Mouse (Mus musculus) midbrain, embryonic 14.5 days (tissue): ENCODE measurements around the gene Bpi. TPM values are rescaled to one million over a fixed set of nuclear protein-coding genes. Genes with fewer than 3 reads are reported as not detected.
A peak's percentile ranks its signal among the peaks of the same experiment; 100 is the strongest.

Source experiments
- ATAC-seq: fragments of 200-750 bp; cut with Nextera tagmentation; 2 replicates; pipeline ENCODE4 v1.8.0; 2017; ENCODE audit warnings: moderate number of reproducible peaks, moderate library complexity; ENCODE audit not compliant: low FRiP score, low TSS enrichment
- DNase-seq: peaks from one replicate; pipeline ENCODE4 v3.0.0-alpha.2; 2015
- H3K27ac ChIP-seq: fragments of 300-500 bp; sonication (generic); replicated peaks from 2 replicates; pipeline ENCODE4 v1.5.1; 2014; ENCODE audit warnings: mild to moderate bottlenecking, low read depth, low read length, moderate library complexity
- H3K27me3 ChIP-seq: fragments of 300-500 bp; sonication (generic); 2 replicates; pipeline ENCODE4 v1.6.1; 2014; ENCODE audit warnings: low read length, control low read depth, mixed read lengths; ENCODE audit not compliant: control insufficient read depth, insufficient read depth
- H3K36me3 ChIP-seq: fragments of 300-500 bp; sonication (generic); 2 replicates; pipeline ENCODE4 v1.6.1; 2014; ENCODE audit warnings: low read length, control low read depth; ENCODE audit not compliant: control insufficient read depth, insufficient read depth
- H3K4me1 ChIP-seq: fragments of 300-500 bp; sonication (generic); 2 replicates; pipeline ENCODE4 v1.6.1; 2014; ENCODE audit warnings: mild to moderate bottlenecking, antibody characterized with exemption, low read length, control low read depth; ENCODE audit not compliant: control insufficient read depth, insufficient read depth
- H3K4me2 ChIP-seq: fragments of 300-500 bp; sonication (generic); 2 replicates; pipeline ENCODE4 v1.6.1; 2014; ENCODE audit warnings: mild to moderate bottlenecking, low read length, moderate library complexity
- H3K4me3 ChIP-seq: fragments of 300-500 bp; sonication (generic); replicated peaks from 2 replicates; pipeline ENCODE4 v1.5.1; 2014; ENCODE audit warnings: low read depth, low read length
- H3K9ac ChIP-seq: fragments of 300-500 bp; sonication (generic); replicated peaks from 2 replicates; pipeline ENCODE4 v1.6.1; 2014; ENCODE audit warnings: mild to moderate bottlenecking, low read length, moderate library complexity
- H3K9me3 ChIP-seq: fragments of 300-500 bp; sonication (generic); 2 replicates; pipeline ENCODE4 v1.6.1; 2016; ENCODE audit warnings: low read length, control low read depth, mixed read lengths; ENCODE audit not compliant: control insufficient read depth
- WGBS: fragments of 180-500 bp; shearing (Covaris S2); extraction: QIAGEN DNeasy Blood & Tissue Kit; methylation state at CpG from one replicate; pipeline ENCODE4 v1.1.7; 2014; 5-methylcytosine and 5-hydroxymethylcytosine counted together
- polyA plus RNA-seq: library from polyadenylated mRNA; unstranded; fragments of >200 nt; fragmentation: Nextera tagmentation; extraction: Ambion mirVana; gene quantifications from 2 replicates; pipeline ENCODE4 v1.2.1, GENCODE M21; 2014

The Bpi gene
- polyA plus RNA-seq, 1 experiment from 2014 or later, result not detected

DNA sequence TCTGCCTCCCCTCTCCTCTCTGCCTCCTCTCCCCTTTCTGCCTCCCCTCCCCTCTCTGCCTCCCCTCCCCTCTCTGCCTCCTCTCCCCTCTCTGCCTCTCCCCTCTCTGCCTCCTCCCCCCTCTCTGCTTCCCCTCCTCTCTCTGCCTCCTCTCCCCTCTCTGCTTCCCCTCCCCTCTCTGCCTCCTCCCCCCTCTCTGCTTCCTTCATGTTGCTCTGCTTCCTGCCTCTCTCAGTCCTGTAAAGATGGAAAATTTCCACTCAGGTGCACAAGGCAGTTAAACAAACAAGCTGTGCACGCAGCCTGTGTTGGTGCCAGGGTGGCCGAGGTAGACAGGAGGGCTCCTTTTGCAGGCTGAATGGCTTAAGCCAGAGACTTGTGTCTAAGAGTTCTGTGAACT lies 15.8 kb downstream of the Bpi start:
- no peak for ATAC-seq

DNA sequence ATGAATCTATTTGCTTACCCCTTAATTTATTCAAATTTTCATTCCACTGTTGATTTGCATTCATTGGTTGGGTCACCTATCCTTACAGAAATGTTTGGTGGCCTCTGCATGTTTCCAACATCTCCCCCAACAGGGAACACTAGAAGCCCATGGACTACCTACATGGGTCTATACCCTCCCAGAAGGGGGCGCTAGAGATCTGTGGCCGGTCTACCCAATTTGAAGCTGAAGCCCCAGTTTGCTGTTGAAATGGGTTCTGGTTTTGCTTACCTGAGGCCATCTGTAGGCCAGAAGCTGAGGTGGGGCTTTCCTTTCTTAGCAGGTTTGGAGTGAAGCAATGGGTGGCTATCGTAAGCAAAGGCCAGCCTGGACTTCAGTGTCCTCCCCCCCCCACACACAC lies 17.5 kb downstream of the Bpi start:
- Histone ChIP-seq H3K4me2 (no peak overlapping the region), H3K9ac (no peak overlapping the region), H3K4me3 (no peak overlapping the region), H3K9me3 (no peaks in the 10 kb centered on the region), H3K27ac (no peak overlapping the region), H3K36me3 (no peaks in the 10 kb centered on the region), H3K4me1 (no peaks in the 10 kb centered on the region), H3K27me3 (no peaks in the 10 kb centered on the region)
- 90% methylated on average over 3 of the region's 3 CpGs for WGBS
- ATAC-seq (no peak), DNase-seq (no peak)

More for the DNA sequence above, 15.8 kb downstream of the Bpi start:
- Histone ChIP-seq H3K4me1 (no peaks in the 10 kb centered on the region), H3K27ac (no peak overlapping the region), H3K9ac (no peak overlapping the region), H3K9me3 (no peaks in the 10 kb centered on the region), H3K4me2 (no peak overlapping the region), H3K36me3 (no peaks in the 10 kb centered on the region), H3K4me3 (no peak overlapping the region), H3K27me3 (no peaks in the 10 kb centered on the region)
- DNase-seq, result peak; percentile 33
- WGBS, result 29% methylated on average over 2 of the region's 2 CpGs

DNA sequence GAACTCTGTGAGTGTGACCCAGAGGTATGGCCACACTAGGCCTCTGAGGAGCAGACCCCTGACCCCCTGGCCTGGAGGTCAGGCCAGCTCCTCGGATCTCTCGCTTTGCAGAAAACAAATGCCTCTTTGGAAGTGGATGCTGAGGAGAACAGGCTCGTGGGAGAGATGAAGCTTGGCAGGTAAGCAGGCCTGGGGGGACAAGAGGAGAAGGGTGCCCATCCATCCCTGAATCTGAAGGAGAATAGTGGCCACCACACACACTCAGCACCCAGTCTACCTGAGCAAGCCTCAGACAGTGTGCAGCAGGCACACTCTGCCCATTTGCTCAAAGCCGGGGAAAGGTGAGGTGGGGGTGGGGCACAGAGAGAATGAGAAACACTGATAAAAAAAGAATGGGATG lies 17.9 kb downstream of the Bpi start:
- Histone ChIP-seq H3K27me3 (no peaks in the 10 kb centered on the region), H3K9me3 (no peaks in the 10 kb centered on the region), H3K4me2 (no peak overlapping the region), H3K4me1 (no peaks in the 10 kb centered on the region), H3K4me3 (no peak overlapping the region), H3K9ac (no peak overlapping the region), H3K36me3 (no peaks in the 10 kb centered on the region), H3K27ac (no peak overlapping the region)
- 78% methylated on average over 4 of the region's 4 CpGs for WGBS
- ATAC-seq (no peak), DNase-seq (no peak)

DNA sequence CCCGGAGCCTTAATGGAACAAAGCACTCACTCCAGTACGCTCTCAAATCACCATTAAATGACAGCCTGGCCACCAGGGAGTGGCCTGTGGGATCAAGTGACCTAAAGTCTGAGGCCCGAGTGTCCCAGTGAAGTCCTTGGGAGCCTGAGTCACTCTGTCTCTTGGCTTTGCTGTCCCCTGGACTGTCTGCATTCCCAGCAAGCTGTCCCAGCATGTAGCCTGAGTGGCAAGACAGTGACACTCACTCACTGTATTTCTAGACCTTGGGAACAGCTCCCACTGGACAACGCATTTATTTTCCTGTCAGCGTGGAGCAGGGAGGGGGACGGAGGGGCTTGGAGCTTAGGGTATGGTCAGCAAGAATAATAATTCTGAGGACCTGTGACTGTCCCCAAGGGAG lies 18.6 kb downstream of the Bpi start:
- H3K9ac ChIP-seq, result no peak overlapping the region
- H3K4me3 ChIP-seq, result no peak overlapping the region
- ATAC-seq, result no peak
- no peak for DNase-seq
- H3K9me3 ChIP-seq, result no peaks in the 10 kb centered on the region
- H3K4me2 ChIP-seq, result no peak overlapping the region
- H3K4me1 ChIP-seq, result no peaks in the 10 kb centered on the region
- no peaks in the 10 kb centered on the region for H3K27me3 ChIP-seq
- H3K27ac ChIP-seq, result no peak overlapping the region
- 81% methylated on average over 6 of the region's 6 CpGs for WGBS
- H3K36me3 ChIP-seq, result no peaks in the 10 kb centered on the region

DNA sequence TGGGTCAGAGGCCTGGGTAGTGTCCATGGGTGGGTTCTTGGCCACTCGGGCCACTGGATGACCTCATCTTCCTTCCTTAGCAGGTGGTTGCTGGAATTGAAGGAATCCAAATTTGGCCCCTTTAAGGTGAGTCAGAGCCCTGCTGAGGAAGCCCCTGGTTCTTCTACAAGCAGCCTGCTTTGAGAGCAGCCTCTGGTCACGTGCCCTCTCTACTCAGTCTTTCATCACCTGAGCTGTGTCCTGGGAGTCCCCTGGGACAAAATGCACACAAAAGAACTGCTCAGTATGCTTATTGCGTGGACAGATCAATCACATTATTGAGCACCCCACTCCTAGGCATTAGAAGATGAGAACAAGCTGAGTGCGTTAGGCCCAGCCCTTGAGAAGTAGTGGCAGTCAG lies 19.0 kb downstream of the Bpi start:
- H3K4me2 ChIP-seq, result no peak overlapping the region
- ATAC-seq (no peak), DNase-seq (no peak)
- no peaks in the 10 kb centered on the region for H3K9me3 ChIP-seq
- H3K9ac ChIP-seq, result no peak overlapping the region
- H3K36me3 ChIP-seq, result no peaks in the 10 kb centered on the region
- H3K4me3 ChIP-seq, result no peak overlapping the region
- H3K4me1 ChIP-seq, result no peaks in the 10 kb centered on the region
- 78% methylated on average over 4 of the region's 4 CpGs for WGBS
- H3K27me3 ChIP-seq, result no peaks in the 10 kb centered on the region
- no peak overlapping the region for H3K27ac ChIP-seq

DNA sequence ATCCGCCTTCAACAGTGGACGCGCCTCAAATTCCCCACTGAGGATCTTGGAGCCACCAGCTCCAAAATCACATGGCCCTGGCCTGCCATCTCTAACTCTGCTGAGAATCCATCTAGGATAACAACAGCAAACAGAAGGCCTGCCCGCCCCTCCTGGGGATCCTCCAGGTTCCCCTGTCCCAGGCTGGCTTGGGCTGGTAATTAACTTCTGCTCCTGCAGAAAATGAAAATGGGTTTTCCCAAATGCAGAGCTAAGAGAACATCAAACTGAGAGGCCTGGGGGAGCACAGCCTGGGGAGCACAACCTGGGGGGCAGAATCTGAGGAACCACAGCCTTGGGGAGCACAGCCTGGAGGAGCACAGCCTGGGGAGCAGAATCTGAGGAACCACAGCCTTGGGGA lies 21.8 kb downstream of the Bpi start:
- Histone ChIP-seq H3K27me3 (no peaks in the 10 kb centered on the region), H3K4me1 (0 out of 2 replicates have a peak, but pooled peaks cover 6% of the 10 kb centered on the region), H3K4me2 (no peak overlapping the region), H3K9ac (no peak overlapping the region), H3K9me3 (no peaks in the 10 kb centered on the region), H3K36me3 (no peaks in the 10 kb centered on the region), H3K4me3 (no peak overlapping the region), H3K27ac (no peak overlapping the region)
- DNase-seq, result no peak
- ATAC-seq, result no peak
- 94% methylated on average over 4 of the region's 4 CpGs for WGBS

DNA sequence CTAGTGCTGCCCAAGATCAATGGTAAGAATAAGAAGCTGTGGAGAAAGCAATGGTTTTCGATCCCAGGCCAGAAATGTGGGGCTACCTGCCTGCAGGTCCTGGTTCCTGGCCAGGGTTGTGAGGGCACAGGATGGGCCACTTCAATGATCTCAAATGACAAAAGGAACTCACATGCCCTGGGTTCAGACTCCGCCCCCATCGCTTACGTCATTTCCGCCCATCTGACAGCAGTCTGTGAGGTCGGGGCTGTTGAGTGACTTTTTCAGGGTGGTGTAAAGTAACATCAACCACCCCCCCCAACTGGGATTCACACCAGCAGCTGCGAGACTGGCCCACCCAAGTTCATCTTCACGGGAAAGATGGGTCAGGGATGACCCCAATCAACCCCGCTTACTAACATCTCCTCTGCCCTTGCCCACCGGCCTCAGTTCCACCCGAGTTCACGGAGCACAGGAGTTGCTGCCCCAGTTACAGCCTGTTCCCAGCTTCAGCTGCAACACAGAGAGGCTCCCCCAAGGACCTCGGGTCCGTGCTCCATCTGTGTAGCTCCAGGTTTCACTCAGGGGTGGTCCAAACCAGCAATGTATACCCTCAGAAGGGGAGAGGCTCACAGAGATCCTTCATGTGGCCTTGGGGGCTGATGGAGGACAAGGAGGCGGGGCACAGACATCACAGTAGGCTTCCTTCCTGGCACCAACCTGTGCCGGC lies 23.8 kb downstream of the Bpi start:
- no peak overlapping the region for H3K27ac ChIP-seq
- H3K4me3 ChIP-seq, result no peak overlapping the region
- H3K4me1 ChIP-seq, result 0 out of 2 replicates have a peak, but pooled peaks cover 6% of the 10 kb centered on the region
- H3K4me2 ChIP-seq, result no peak overlapping the region
- H3K27me3 ChIP-seq, result no peaks in the 10 kb centered on the region
- DNase-seq (no peak), ATAC-seq (no peak)
- H3K9ac ChIP-seq, result no peak overlapping the region
- no peaks in the 10 kb centered on the region for H3K9me3 ChIP-seq
- no peaks in the 10 kb centered on the region for H3K36me3 ChIP-seq
- 78% methylated on average over 16 of the region's 16 CpGs for WGBS

DNA sequence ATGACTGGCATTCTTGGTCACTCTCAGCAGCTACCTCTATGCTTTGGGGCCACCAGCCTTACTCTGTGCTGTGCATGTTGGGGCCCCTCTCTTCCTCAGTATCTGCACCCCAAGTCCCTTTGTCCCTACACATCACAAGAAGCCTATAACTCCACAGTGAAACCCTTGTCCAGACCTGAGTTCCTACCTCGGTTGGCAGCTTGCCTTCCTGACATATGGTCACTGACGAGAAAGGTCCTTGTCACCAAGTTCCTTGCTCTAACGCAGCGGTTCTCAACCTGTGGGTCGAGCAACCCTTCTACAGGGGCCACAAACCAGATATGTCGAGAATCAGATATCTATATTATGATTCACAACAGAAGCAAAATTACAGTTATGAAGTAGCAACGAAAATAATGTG lies 25.2 kb downstream of the Bpi start:
- no peaks in the 10 kb centered on the region for H3K27me3 ChIP-seq
- DNase-seq, result no peak
- H3K36me3 ChIP-seq, result no peaks in the 10 kb centered on the region
- no peaks in the 10 kb centered on the region for H3K9me3 ChIP-seq
- WGBS, result 83% methylated on average over 7 of the region's 7 CpGs
- 0 out of 2 replicates have a peak, but pooled peaks cover 6% of the 10 kb centered on the region for H3K4me1 ChIP-seq
- no peak overlapping the region for H3K4me3 ChIP-seq
- H3K27ac ChIP-seq, result no peak overlapping the region
- H3K9ac ChIP-seq, result no peak overlapping the region
- no peak overlapping the region for H3K4me2 ChIP-seq
- no peak for ATAC-seq

DNA sequence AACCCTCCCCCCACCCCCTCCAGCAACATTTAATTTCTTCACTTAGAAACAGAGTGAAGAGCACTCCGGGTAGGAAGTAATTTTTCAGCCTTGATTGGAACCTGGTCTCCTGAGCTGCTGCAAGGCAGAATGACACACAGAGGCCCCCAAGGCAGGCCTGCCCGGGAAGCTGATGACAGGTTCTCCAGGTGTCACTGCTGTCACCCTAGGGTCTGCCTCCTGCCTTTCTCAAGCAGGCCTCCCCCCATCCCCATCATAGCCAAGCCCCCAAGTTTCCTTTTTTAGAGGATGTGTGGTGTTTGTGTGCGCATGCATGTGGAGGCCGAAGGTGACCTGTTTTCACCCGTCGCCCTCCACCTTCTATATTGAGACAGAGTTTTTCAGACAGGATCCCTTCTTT lies 25.9 kb downstream of the Bpi start:
- no peak for DNase-seq
- no peak overlapping the region for H3K4me3 ChIP-seq
- no peak overlapping the region for H3K27ac ChIP-seq
- H3K4me2 ChIP-seq, result no peak overlapping the region
- WGBS, result 84% methylated on average over 6 of the region's 6 CpGs
- H3K9ac ChIP-seq, result no peak overlapping the region
- H3K36me3 ChIP-seq, result no peaks in the 10 kb centered on the region
- H3K4me1 ChIP-seq, result 0 out of 2 replicates have a peak, but pooled peaks cover 6% of the 10 kb centered on the region
- ATAC-seq, result no peak
- no peaks in the 10 kb centered on the region for H3K9me3 ChIP-seq
- H3K27me3 ChIP-seq, result no peaks in the 10 kb centered on the region
